In the genomic region with DNA sequence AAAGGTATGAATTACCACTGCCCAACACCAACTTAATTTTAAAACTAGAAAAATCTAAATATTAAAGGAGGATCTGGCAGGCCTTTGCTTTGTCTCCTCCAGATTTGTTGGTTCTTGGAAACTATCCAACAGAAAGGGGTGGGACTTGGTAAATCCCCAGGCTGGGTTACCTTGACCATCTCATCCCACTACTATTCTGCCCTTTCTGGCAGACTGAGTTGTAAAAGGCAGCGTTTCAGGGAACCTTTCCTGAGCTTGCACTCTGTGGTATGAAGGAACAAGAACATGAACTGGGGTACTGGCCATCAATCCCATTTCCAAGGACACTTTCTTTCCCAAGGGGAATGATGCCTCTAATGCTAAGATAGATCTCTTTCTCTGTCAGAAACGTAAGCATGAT, we compare ENCODE assay signal across 11 mouse cellular contexts. TPM values are rescaled to one million over a fixed set of nuclear protein-coding genes. Genes with fewer than 3 reads are reported as not detected.
A peak's percentile ranks its signal among the peaks of the same experiment; 100 is the strongest.
DNase-seq lines count a peak whose midpoint lies in the region; ATAC-seq and TF ChIP-seq lines count a peak whose summit lies in the region.
"Had no signal": no experiment of that assay in that cellular context is flagged by ENCODE, and none has a peak within 500 bp of the region (broad histone marks: within the 10 kb centered on the region; RNA-seq: fewer than 3 reads in every experiment).

No protein-coding gene starts in this region.

- no peak overlapping the region for H3K4me3 ChIP-seq in intestine, embryonic 14.5 days (ENCODE audit: low read depth, low read length)
- no peak overlapping the region for H3K4me3 ChIP-seq in intestine, postnatal 0 days (ENCODE audit: low read depth, low read length)
- no peak overlapping the region for H3K4me3 ChIP-seq in lung, embryonic 15.5 days
- H3K4me3 ChIP-seq in heart, postnatal 0 days (ENCODE audit: low read depth, low read length) = no peak overlapping the region
- H3K4me3 ChIP-seq in forebrain, embryonic 13.5 days = no peak overlapping the region
- H3K4me3 ChIP-seq: limb, embryonic 12.5 days had no signal

- no peak overlapping the region for H3K9ac ChIP-seq in intestine, embryonic 14.5 days (ENCODE audit: low read length)
- H3K9ac ChIP-seq in intestine, postnatal 0 days (ENCODE audit: low read depth, low read length) = no peak overlapping the region
- H3K9ac ChIP-seq in lung, embryonic 15.5 days = no peak overlapping the region
- H3K9ac ChIP-seq in heart, postnatal 0 days (replicated peaks; ENCODE audit: low read depth, low read length) = no peak overlapping the region
- H3K9ac ChIP-seq in forebrain, embryonic 13.5 days = no peak overlapping the region
- H3K9ac ChIP-seq: limb, embryonic 12.5 days had no signal

- H3K27me3 ChIP-seq in intestine, embryonic 14.5 days (replicated peaks; ENCODE audit: control insufficient read depth, insufficient read depth, low read length) = no peaks in the 10 kb centered on the region
- no peaks in the 10 kb centered on the region for H3K27me3 ChIP-seq in intestine, postnatal 0 days (replicated peaks; ENCODE audit: control insufficient read depth, insufficient read depth, low read length)
- no peaks in the 10 kb centered on the region for H3K27me3 ChIP-seq in lung, embryonic 15.5 days
- no peaks in the 10 kb centered on the region for H3K27me3 ChIP-seq in heart, postnatal 0 days (ENCODE audit: control insufficient read depth, insufficient read depth, low read length)
- no peaks in the 10 kb centered on the region for H3K27me3 ChIP-seq in forebrain, embryonic 13.5 days
- H3K27me3 ChIP-seq: limb, embryonic 12.5 days had no signal

- H3K4me2 ChIP-seq in intestine, embryonic 14.5 days (ENCODE audit: low read length) = no peak overlapping the region
- no peak overlapping the region for H3K4me2 ChIP-seq in intestine, postnatal 0 days (replicated peaks; ENCODE audit: low read depth)
- H3K4me2 ChIP-seq in lung, embryonic 15.5 days = peak overlapping the region; percentile 14; the same call in 1 of the 2 replicates
- H3K4me2 ChIP-seq in heart, postnatal 0 days (ENCODE audit: low read depth, low read length) = no peak overlapping the region
- H3K4me2 ChIP-seq in forebrain, embryonic 13.5 days = no peak overlapping the region
- H3K4me2 ChIP-seq: limb, embryonic 12.5 days had no signal

- H3K9me3 ChIP-seq in intestine, embryonic 14.5 days (ENCODE audit: control insufficient read depth, low read length) = no peaks in the 10 kb centered on the region
- H3K9me3 ChIP-seq in intestine, postnatal 0 days (ENCODE audit: control insufficient read depth) = no peaks in the 10 kb centered on the region
- no peaks in the 10 kb centered on the region for H3K9me3 ChIP-seq in lung, embryonic 15.5 days
- no peaks in the 10 kb centered on the region for H3K9me3 ChIP-seq in heart, postnatal 0 days (replicated peaks; ENCODE audit: control insufficient read depth, low read length)
- H3K9me3 ChIP-seq in forebrain, embryonic 13.5 days (replicated peaks) = no peaks in the 10 kb centered on the region
- H3K9me3 ChIP-seq: limb, embryonic 12.5 days had no signal

- peak overlapping the region; percentile 30 for H3K27ac ChIP-seq in intestine, embryonic 14.5 days (ENCODE audit: low read depth)
- no peak overlapping the region for H3K27ac ChIP-seq in intestine, postnatal 0 days (ENCODE audit: low read depth, low read length)
- H3K27ac ChIP-seq in lung, embryonic 15.5 days = peak overlapping the region; percentile 89
- peak overlapping the region; percentile 66 for H3K27ac ChIP-seq in heart, postnatal 0 days (ENCODE audit: low read depth)
- H3K27ac ChIP-seq in forebrain, embryonic 13.5 days = no peak overlapping the region

- DNase-seq in adrenal gland, adult 2 months = peak; percentile 74
- no peak for DNase-seq in adrenal gland, postnatal 4 days (ENCODE audit: low spot score in 2 of 2)
- DNase-seq in intestine, embryonic 14.5 days (ENCODE audit: low spot score) = no peak
- DNase-seq in lung, postnatal 36 days = no peak
- no peak for DNase-seq in heart, postnatal 0 days (ENCODE audit: low spot score)
- DNase-seq: cerebellum, postnatal 36 days; gastrocnemius, postnatal 14 days had no signal

- no peak for ATAC-seq in intestine, embryonic 14.5 days (replicated peaks; ENCODE audit: low FRiP score, low TSS enrichment, low read depth)
- no peak for ATAC-seq in intestine, postnatal 0 days
- no peak for ATAC-seq in lung, embryonic 15.5 days (ENCODE audit: borderline replicate concordance, extremely low read depth, low FRiP score, low TSS enrichment)
- no peak for ATAC-seq in heart, postnatal 0 days (ENCODE audit: insufficient read depth, low read depth)
- no peak for ATAC-seq in forebrain, embryonic 13.5 days

- no peak for TF ChIP-seq CTCF in intestine, postnatal 0 days (IDR thresholded peaks at IDR 0.05; ENCODE audit: low read depth)
- TF ChIP-seq CTCF in heart, postnatal 0 days (IDR thresholded peaks at IDR 0.05; ENCODE audit: low read depth) = no peak

- no peaks in the 10 kb centered on the region for H3K36me3 ChIP-seq in intestine, embryonic 14.5 days (ENCODE audit: control insufficient read depth, insufficient read depth, low read length)
- no peaks in the 10 kb centered on the region for H3K36me3 ChIP-seq in intestine, postnatal 0 days (ENCODE audit: control insufficient read depth, insufficient read depth)
- H3K36me3 ChIP-seq in lung, embryonic 15.5 days = no peaks in the 10 kb centered on the region
- H3K36me3 ChIP-seq in heart, postnatal 0 days (replicated peaks; ENCODE audit: control insufficient read depth, insufficient read depth, low read length) = no peaks in the 10 kb centered on the region
- H3K36me3 ChIP-seq in forebrain, embryonic 13.5 days (ENCODE audit: poor library complexity, severe bottlenecking) = no peaks in the 10 kb centered on the region
- H3K36me3 ChIP-seq: limb, embryonic 12.5 days had no signal

- 56% methylated on average over 2 of the region's 2 CpGs for WGBS in intestine, embryonic 14.5 days
- WGBS in intestine, postnatal 0 days = 27% methylated on average over 2 of the region's 2 CpGs
- WGBS in lung, embryonic 15.5 days = 49% methylated on average over 2 of the region's 2 CpGs
- WGBS in heart, postnatal 0 days = 52% methylated on average over 2 of the region's 2 CpGs
- WGBS in forebrain, embryonic 13.5 days = 83% methylated on average over 2 of the region's 2 CpGs

- H3K4me1 ChIP-seq in intestine, embryonic 14.5 days (replicated peaks; ENCODE audit: control insufficient read depth, insufficient read depth, low read length) = peaks cover 32% of the 10 kb centered on the region
- peaks cover 24% of the 10 kb centered on the region for H3K4me1 ChIP-seq in intestine, postnatal 0 days (replicated peaks; ENCODE audit: control insufficient read depth, insufficient read depth, low read length)
- peaks cover 60% of the 10 kb centered on the region for H3K4me1 ChIP-seq in lung, embryonic 15.5 days
- peaks cover 51% of the 10 kb centered on the region for H3K4me1 ChIP-seq in heart, postnatal 0 days (ENCODE audit: control insufficient read depth, insufficient read depth)
- H3K4me1 ChIP-seq in forebrain, embryonic 13.5 days = peaks cover 23% of the 10 kb centered on the region

- TF ChIP-seq EP300 in heart, postnatal 0 days (IDR thresholded peaks at IDR 0.05; ENCODE audit: low read depth) = no peak

RNA-seq across cellular contexts. Expression of gene Susd6, which starts 52.9 kb away (rescaled TPM):
- 10 to 100 TPM; 50.4 to 57.8 TPM for total RNA-seq in adrenal gland, adult 2 months (2021)
- polyA plus RNA-seq in adrenal gland, adult 2 months (2012; rRNA removed) = 61.5 and 62.6 TPM in 2 replicates
- 10 to 100 TPM; 48.4 to 51.0 TPM for total RNA-seq in adrenal gland, postnatal 4 days (2021)
- polyA plus RNA-seq in intestine, embryonic 14.5 days (2014; fragmentation: Nextera tagmentation; extraction: Ambion mirVana) = 20.8 and 21.4 TPM in 2 replicates
- polyA plus RNA-seq in intestine, postnatal 0 days (2015; fragmentation: Nextera tagmentation; extraction: Ambion mirVana) = 16.9 and 17.6 TPM in 2 replicates
- polyA plus RNA-seq in lung, embryonic 15.5 days (2015; fragmentation: Nextera tagmentation; extraction: Ambion mirVana) = 17.3 and 17.4 TPM in 2 replicates
- 50.2 and 50.6 TPM in 2 replicates for total RNA-seq in heart, postnatal 0 days (2014; rRNA removed; ENCODE audit: low replicate concordance)
- polyA plus RNA-seq in heart, postnatal 0 days (2015; fragmentation: Nextera tagmentation; extraction: Ambion mirVana) = 15.1 and 15.4 TPM in 2 replicates
- 13.8 and 14.0 TPM in 2 replicates for polyA plus RNA-seq in forebrain, embryonic 13.5 days (2015; fragmentation: Nextera tagmentation; extraction: Ambion mirVana)

Comparison
In these comparisons a context has a peak if more than half of its experiments do, and no peak if none do; other contexts are left out.
1. H3K27ac ChIP-seq: peak in intestine, embryonic 14.5 days (single experiment), lung, embryonic 15.5 days (single experiment) and heart, postnatal 0 days (single experiment); none in intestine, postnatal 0 days (single experiment) and forebrain, embryonic 13.5 days (single experiment).